ENCODE assay signal across 15 mouse cellular contexts in genomic region chr6:51653753-51654152, GRCm38 (mm10).
"Had no signal": no experiment of that assay in that cellular context is flagged by ENCODE, and none has a peak within 500 bp of the region (broad histone marks: within the 10 kb centered on the region; RNA-seq: fewer than 3 reads in every experiment).

No protein-coding gene starts in this region.

- H3K4me3 ChIP-seq: midbrain, embryonic 10.5 days; midbrain, embryonic 12.5 days; myocyte; neural tube, embryonic 12.5 days; stomach, embryonic 15.5 days had no signal

- H3K9ac ChIP-seq: lung, embryonic 14.5 days; midbrain, embryonic 12.5 days; neural tube, embryonic 12.5 days; stomach, embryonic 15.5 days had no signal

- H3K27me3 ChIP-seq: midbrain, embryonic 12.5 days; neural tube, embryonic 12.5 days; stomach, embryonic 15.5 days had no signal

- H3K27ac ChIP-seq: midbrain, embryonic 10.5 days; midbrain, embryonic 12.5 days; neural tube, embryonic 12.5 days; stomach, embryonic 15.5 days; stomach, postnatal 0 days had no signal

- ATAC-seq: midbrain, embryonic 16.5 days had no signal

- H3K4me1 ChIP-seq: stomach, embryonic 15.5 days had no signal

- H3K4me2 ChIP-seq: lung, embryonic 14.5 days; midbrain, embryonic 12.5 days; neural tube, embryonic 12.5 days; stomach, embryonic 15.5 days had no signal

- H3K9me3 ChIP-seq: midbrain, embryonic 10.5 days; midbrain, embryonic 12.5 days; neural tube, embryonic 12.5 days; stomach, embryonic 15.5 days had no signal

- DNase-seq: lung, embryonic 14.5 days; lung, postnatal 10 days; lung, postnatal 4 days; midbrain, embryonic 14.5 days; right cerebral cortex, postnatal 14 days; thymus, adult 2 months; thymus, postnatal 25 days; thymus, postnatal 4 days had no signal

- H3K36me3 ChIP-seq: midbrain, embryonic 10.5 days; midbrain, embryonic 12.5 days; neural tube, embryonic 12.5 days; stomach, embryonic 15.5 days had no signal
